Mouse (Mus musculus) forebrain, embryonic 11.5 days (tissue): ENCODE data around the gene Aldh5a1. TPM values are rescaled to one million over a fixed set of nuclear protein-coding genes. Genes with fewer than 3 reads are reported as not detected.

ENCODE experiments used
- ATAC-seq: fragments of 200-750 bp; cut with Nextera tagmentation; replicated peaks from 2 replicates; pipeline ENCODE4 v1.8.0; 2017; ENCODE audit warnings: moderate TSS enrichment; ENCODE audit not compliant: low FRiP score
- DNase-seq: peaks from one replicate; pipeline ENCODE4 v3.0.0-alpha.2; 2017; ENCODE audit warnings: low spot score
- H3K27ac ChIP-seq: fragments of 300-500 bp; sonication (generic); 2 replicates; pipeline ENCODE4 v1.5.1; 2014; ENCODE audit warnings: low read depth, low read length
- H3K27me3 ChIP-seq: fragments of 300-500 bp; sonication (generic); 2 replicates; pipeline ENCODE4 v1.6.1; 2014; ENCODE audit warnings: mild to moderate bottlenecking, low read length, mixed read lengths; ENCODE audit not compliant: control insufficient read depth, insufficient read depth
- H3K36me3 ChIP-seq: fragments of 300-500 bp; sonication (generic); 2 replicates; pipeline ENCODE4 v1.6.1; 2014; ENCODE audit warnings: mild to moderate bottlenecking, low read length, moderate library complexity, mixed read lengths; ENCODE audit not compliant: control insufficient read depth, insufficient read depth
- H3K4me1 ChIP-seq: fragments of 300-500 bp; sonication (generic); replicated peaks from 2 replicates; pipeline ENCODE4 v1.6.1; 2014; ENCODE audit warnings: low read length, mixed read lengths; ENCODE audit not compliant: control insufficient read depth, insufficient read depth
- H3K4me2 ChIP-seq: fragments of 300-500 bp; sonication (generic); 2 replicates; pipeline ENCODE4 v1.6.1; 2014; ENCODE audit warnings: low read depth, mild to moderate bottlenecking, low read length, moderate library complexity, mixed read lengths; ENCODE audit not compliant: severe bottlenecking
- H3K4me3 ChIP-seq: fragments of 300-500 bp; sonication (generic); 2 replicates; pipeline ENCODE4 v1.5.1; 2014; ENCODE audit warnings: low read depth, low read length
- H3K9ac ChIP-seq: fragments of 300-500 bp; sonication (generic); 2 replicates; pipeline ENCODE4 v1.6.1; 2014; ENCODE audit warnings: low read length
- H3K9me3 ChIP-seq: fragments of 300-500 bp; sonication (generic); 2 replicates; pipeline ENCODE4 v1.6.1; 2016; ENCODE audit warnings: low read length, mixed read lengths; ENCODE audit not compliant: control insufficient read depth
- WGBS: fragments of 180-500 bp; shearing (Covaris S2); extraction: QIAGEN DNeasy Blood & Tissue Kit; methylation state at CpG from one replicate; pipeline ENCODE4 v1.1.7; 2014; 5-methylcytosine and 5-hydroxymethylcytosine counted together
- polyA plus RNA-seq: library from polyadenylated mRNA; unstranded; fragments of >200 nt; fragmentation: Nextera tagmentation; extraction: Ambion mirVana; gene quantifications from 2 replicates; pipeline ENCODE4 v1.2.1, GENCODE M21; 2014

The Aldh5a1 gene
- polyA plus RNA-seq, 1 experiment from 2014 or later, result 10.5 TPM

GRCm38 (mm10) chr13:24943303-24943702 lies 5.8 kb upstream of the Aldh5a1 start:
- H3K36me3 ChIP-seq, result no peaks in the 10 kb centered on the region
- WGBS, result 84% methylated on average over 8 of the region's 8 CpGs

GRCm38 (mm10) chr13:24942512-24943282 lies 5.2 kb upstream of the Aldh5a1 start, which contains the start of gene Gpld1:
TSS of gene Gpld1 (plus strand) at chr13:24943152.
- H3K4me2 ChIP-seq, result no peak within 1 kb of the TSS
- 0 out of 2 replicates have a peak, but pooled peaks cover 2% of the 10 kb centered on the region for H3K4me1 ChIP-seq
- H3K9ac ChIP-seq, result no peak within 1 kb of the TSS
- DNase-seq, result no peak
- H3K27me3 ChIP-seq, result no peaks in the 10 kb centered on the region
- WGBS, result 55% methylated on average over 17 of the region's 17 CpGs
- no peak within 1 kb of the TSS for H3K4me3 ChIP-seq
- no peak within 1 kb of the TSS for H3K27ac ChIP-seq
- no peaks in the 10 kb centered on the region for H3K36me3 ChIP-seq
- no peaks in the 10 kb centered on the region for H3K9me3 ChIP-seq
- ATAC-seq, result no peak

More at GRCm38 (mm10) chr13:24943303-24943702, 5.8 kb upstream of the Aldh5a1 start:
- no peak for DNase-seq
- no peaks in the 10 kb centered on the region for H3K4me1 ChIP-seq
- ATAC-seq, result no peak
- H3K27ac ChIP-seq, result no peak overlapping the region
- H3K9me3 ChIP-seq, result no peaks in the 10 kb centered on the region
- no peaks in the 10 kb centered on the region for H3K27me3 ChIP-seq
- H3K4me2 ChIP-seq, result no peak overlapping the region
- H3K9ac ChIP-seq, result no peak overlapping the region
- no peak overlapping the region for H3K4me3 ChIP-seq

DNA sequence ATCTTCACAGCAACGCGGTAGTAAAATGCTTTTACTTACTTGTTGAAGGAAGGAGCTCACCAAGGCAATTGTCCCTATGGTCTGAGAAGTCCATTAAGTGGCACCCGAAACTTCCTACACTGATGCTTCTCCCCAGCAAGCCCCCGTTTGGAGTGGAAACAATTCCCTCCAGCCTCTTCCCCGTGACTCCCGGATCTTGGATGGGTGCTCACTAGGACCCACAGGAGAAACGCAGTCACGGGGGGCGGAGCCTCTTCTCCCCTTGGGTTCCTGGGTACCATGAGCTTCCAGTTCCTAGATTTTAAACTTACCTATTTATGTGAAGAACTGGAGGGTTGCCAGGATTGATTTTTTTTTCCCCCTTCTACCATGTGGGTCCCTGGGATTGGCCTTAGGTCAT lies 2.0 kb upstream of the Aldh5a1 start:
- Histone ChIP-seq H3K4me2 (no peak overlapping the region), H3K9me3 (no peaks in the 10 kb centered on the region), H3K4me3 (no peak overlapping the region), H3K27ac (no peak overlapping the region), H3K4me1 (0 out of 2 replicates have a peak, but pooled peaks cover 2% of the 10 kb centered on the region), H3K9ac (no peak overlapping the region), H3K27me3 (no peaks in the 10 kb centered on the region), H3K36me3 (no peaks in the 10 kb centered on the region)
- 87% methylated on average over 9 of the region's 9 CpGs for WGBS
- DNase-seq, result no peak
- ATAC-seq, result no peak

DNA sequence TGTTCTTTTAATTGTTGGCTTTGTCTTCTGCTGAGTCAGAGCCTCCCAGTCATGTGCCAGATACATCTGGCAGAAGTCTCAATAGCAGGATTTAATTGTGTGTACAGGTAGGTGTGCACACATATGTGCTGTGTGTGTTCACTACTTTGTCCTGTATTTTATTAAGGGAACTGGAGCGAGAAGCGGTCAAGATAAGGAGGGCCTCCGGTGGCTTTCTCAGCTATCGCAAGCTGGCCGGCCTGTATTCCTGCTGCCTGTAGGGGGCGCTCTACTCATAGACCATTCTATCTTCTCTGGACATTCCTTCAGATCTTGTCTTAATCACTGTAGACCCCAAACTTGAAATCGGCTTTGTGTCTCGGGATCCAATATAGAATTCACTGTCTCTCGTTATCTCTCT lies 1.2 kb upstream of the Aldh5a1 start:
- no peak overlapping the region for H3K9ac ChIP-seq
- H3K4me2 ChIP-seq, result no peak overlapping the region
- no peak overlapping the region for H3K4me3 ChIP-seq
- no peaks in the 10 kb centered on the region for H3K9me3 ChIP-seq
- peak; percentile 81 for DNase-seq
- no peaks in the 10 kb centered on the region for H3K27me3 ChIP-seq
- H3K36me3 ChIP-seq, result no peaks in the 10 kb centered on the region
- 28% methylated on average over 9 of the region's 9 CpGs for WGBS
- 0 out of 2 replicates have a peak, but pooled peaks cover 2% of the 10 kb centered on the region for H3K4me1 ChIP-seq
- no peak overlapping the region for H3K27ac ChIP-seq
- ATAC-seq, result no peak

DNA sequence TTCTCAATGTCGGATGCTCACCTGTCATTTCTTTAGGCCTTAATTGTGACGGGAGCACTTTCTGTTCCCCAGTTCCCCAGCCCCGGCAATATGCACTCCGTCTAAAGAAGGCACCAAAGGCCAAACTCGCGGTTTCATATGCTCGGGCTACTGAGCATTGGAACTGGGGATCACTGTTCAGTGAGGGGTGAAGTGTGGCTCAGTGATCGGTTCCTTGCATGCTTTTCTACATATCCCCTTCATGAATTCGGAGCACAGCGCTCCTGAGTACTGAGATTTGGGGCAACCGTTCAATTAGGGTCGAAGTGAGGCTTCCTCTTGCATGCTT lies 342 bp upstream of the Aldh5a1 start:
- Histone ChIP-seq H3K27me3 (no peaks in the 10 kb centered on the region), H3K9ac (peak overlapping the region; percentile 92), H3K27ac (no peak overlapping the region), H3K4me3 (peak overlapping the region; percentile 82), H3K4me1 (0 out of 2 replicates have a peak, but pooled peaks cover 2% of the 10 kb centered on the region), H3K36me3 (no peaks in the 10 kb centered on the region), H3K9me3 (no peaks in the 10 kb centered on the region), H3K4me2 (peak overlapping the region; percentile 88)
- ATAC-seq (peak; percentile 45), DNase-seq (no peak)
- WGBS, result 17% methylated on average over 12 of the region's 12 CpGs

GRCm38 (mm10) chr13:24936772-24937107 lies 721 bp downstream of the Aldh5a1 start:
- 55% methylated on average over 5 of the region's 5 CpGs for WGBS
- no peak for ATAC-seq
- Histone ChIP-seq H3K9ac (peak overlapping the region; percentile 92), H3K36me3 (no peaks in the 10 kb centered on the region), H3K4me2 (peak overlapping the region; percentile 88), H3K4me1 (0 out of 2 replicates have a peak, but pooled peaks cover 2% of the 10 kb centered on the region), H3K9me3 (no peaks in the 10 kb centered on the region), H3K27ac (no peak overlapping the region), H3K27me3 (no peaks in the 10 kb centered on the region), H3K4me3 (peak overlapping the region; percentile 82)
- DNase-seq, result no peak

- ATAC-seq (no peak), DNase-seq (no peak)
- WGBS, result 91% methylated on average over 7 of the region's 7 CpGs
- Histone ChIP-seq H3K9ac (no peak overlapping the region), H3K27ac (no peak overlapping the region), H3K9me3 (no peaks in the 10 kb centered on the region), H3K27me3 (no peaks in the 10 kb centered on the region), H3K4me3 (no peak overlapping the region), H3K4me1 (0 out of 2 replicates have a peak, but pooled peaks cover 2% of the 10 kb centered on the region), H3K36me3 (no peaks in the 10 kb centered on the region), H3K4me2 (no peak overlapping the region)
These were observed 4.3 kb downstream of the Aldh5a1 start for GRCm38 (mm10) chr13:24933199-24933598.

DNA sequence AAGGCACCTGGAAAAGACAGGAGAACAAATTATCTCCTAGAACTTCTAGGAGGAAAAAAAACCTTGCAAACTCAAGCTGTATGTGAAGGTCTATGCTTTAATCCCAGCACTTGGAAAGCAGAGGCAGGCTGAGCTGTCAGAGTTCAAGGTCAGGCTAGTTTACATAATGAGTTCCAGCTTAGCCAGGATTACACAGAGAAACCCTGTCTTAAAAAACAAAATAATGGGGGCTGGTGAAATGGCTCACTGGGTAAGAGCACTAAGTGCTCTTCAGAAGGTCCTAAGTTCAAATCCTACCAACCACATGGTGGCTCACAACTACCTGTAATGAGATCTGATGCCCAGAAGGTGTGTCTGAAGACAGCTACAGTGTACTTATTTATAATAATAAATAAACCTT lies 6.9 kb downstream of the Aldh5a1 start:
- H3K4me2 ChIP-seq, result no peak overlapping the region
- no peak for ATAC-seq
- H3K36me3 ChIP-seq, result no peaks in the 10 kb centered on the region
- no peak overlapping the region for H3K4me3 ChIP-seq
- H3K4me1 ChIP-seq, result no peaks in the 10 kb centered on the region
- no peak overlapping the region for H3K27ac ChIP-seq
- H3K9me3 ChIP-seq, result no peaks in the 10 kb centered on the region
- DNase-seq, result no peak
- no peaks in the 10 kb centered on the region for H3K27me3 ChIP-seq
- H3K9ac ChIP-seq, result no peak overlapping the region

- H3K27me3 ChIP-seq, result no peaks in the 10 kb centered on the region
- DNase-seq, result no peak
- no peak overlapping the region for H3K9ac ChIP-seq
- H3K4me2 ChIP-seq, result no peak overlapping the region
- H3K9me3 ChIP-seq, result no peaks in the 10 kb centered on the region
- no peak for ATAC-seq
- no peaks in the 10 kb centered on the region for H3K36me3 ChIP-seq
- no peaks in the 10 kb centered on the region for H3K4me1 ChIP-seq
- no peak overlapping the region for H3K4me3 ChIP-seq
- no peak overlapping the region for H3K27ac ChIP-seq
- WGBS, result 94% methylated on average over 5 of the region's 5 CpGs
These were observed 13.5 kb downstream of the Aldh5a1 start for GRCm38 (mm10) chr13:24923991-24924390.
